ENCODE assay signal across 22 mouse cellular contexts in the genomic region with DNA sequence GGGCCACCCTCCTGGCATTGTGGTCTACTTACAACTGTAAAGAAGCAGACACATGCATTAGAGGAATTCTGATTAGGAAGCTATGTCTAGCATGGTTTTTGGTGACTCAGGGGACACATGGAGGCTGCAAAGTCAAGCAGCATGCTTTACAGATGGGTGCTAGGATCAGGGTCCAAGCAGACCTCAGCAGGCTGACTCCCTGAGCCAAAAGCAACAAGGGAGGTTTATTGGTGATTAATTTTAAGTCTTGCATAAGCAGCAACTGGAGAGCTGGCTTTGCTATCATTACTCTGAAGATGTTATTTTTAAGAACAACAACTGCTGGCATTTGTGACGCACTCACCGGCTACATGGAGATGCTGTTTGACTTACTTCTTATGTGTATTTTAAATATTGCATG.
DNase-seq lines count a peak whose midpoint lies in the region; ATAC-seq and TF ChIP-seq lines count a peak whose summit lies in the region.
"Had no signal": no experiment of that assay in that cellular context is flagged by ENCODE, and none has a peak within 500 bp of the region (broad histone marks: within the 10 kb centered on the region; RNA-seq: fewer than 3 reads in every experiment).

No protein-coding gene starts in this region.

- WGBS in heart, embryonic 11.5 days (ENCODE audit: insufficient replicate concordance) = 85% methylated on average over 2 of the region's 2 CpGs
- WGBS in heart, embryonic 15.5 days = 62% methylated on average over 2 of the region's 2 CpGs
- 92% methylated on average over 2 of the region's 2 CpGs for WGBS in forebrain, embryonic 11.5 days
- WGBS in liver, postnatal 0 days (ENCODE audit: insufficient replicate concordance) = 75% methylated on average over 2 of the region's 2 CpGs

- no peaks in the 10 kb centered on the region for H3K27me3 ChIP-seq in heart, embryonic 11.5 days (ENCODE audit: control insufficient read depth, insufficient read depth, low read length)
- no peaks in the 10 kb centered on the region for H3K27me3 ChIP-seq in heart, embryonic 15.5 days
- no peaks in the 10 kb centered on the region for H3K27me3 ChIP-seq in forebrain, embryonic 11.5 days (ENCODE audit: control insufficient read depth, insufficient read depth, low read length)
- H3K27me3 ChIP-seq in liver, postnatal 0 days (ENCODE audit: insufficient read depth, low read length) = no peaks in the 10 kb centered on the region
- H3K27me3 ChIP-seq: limb, embryonic 12.5 days; liver, embryonic 12.5 days; lung, embryonic 15.5 days had no signal

- no peaks in the 10 kb centered on the region for H3K9me3 ChIP-seq in heart, embryonic 11.5 days (replicated peaks; ENCODE audit: control insufficient read depth, low read length)
- H3K9me3 ChIP-seq in heart, embryonic 15.5 days (replicated peaks) = no peaks in the 10 kb centered on the region
- H3K9me3 ChIP-seq in forebrain, embryonic 11.5 days (ENCODE audit: control insufficient read depth, low read length) = no peaks in the 10 kb centered on the region
- no peaks in the 10 kb centered on the region for H3K9me3 ChIP-seq in liver, postnatal 0 days (ENCODE audit: low read length)
- H3K9me3 ChIP-seq: embryonic facial prominence, embryonic 10.5 days; limb, embryonic 12.5 days; liver, embryonic 12.5 days; lung, embryonic 15.5 days; midbrain, embryonic 10.5 days had no signal

- H3K4me2 ChIP-seq in heart, embryonic 11.5 days = no peak overlapping the region
- no peak overlapping the region for H3K4me2 ChIP-seq in heart, embryonic 15.5 days
- no peak overlapping the region for H3K4me2 ChIP-seq in forebrain, embryonic 11.5 days (ENCODE audit: low read depth, low read length, severe bottlenecking)
- no peak overlapping the region for H3K4me2 ChIP-seq in liver, postnatal 0 days (ENCODE audit: low read depth, low read length)
- H3K4me2 ChIP-seq: limb, embryonic 12.5 days; liver, embryonic 12.5 days; lung, embryonic 15.5 days had no signal

- no peak for TF ChIP-seq CTCF in liver, postnatal 0 days (IDR thresholded peaks at IDR 0.05; ENCODE audit: low read depth)

- H3K36me3 ChIP-seq in heart, embryonic 11.5 days (ENCODE audit: control insufficient read depth, insufficient read depth, low read length) = no peaks in the 10 kb centered on the region
- H3K36me3 ChIP-seq in heart, embryonic 15.5 days = no peaks in the 10 kb centered on the region
- no peaks in the 10 kb centered on the region for H3K36me3 ChIP-seq in forebrain, embryonic 11.5 days (ENCODE audit: control insufficient read depth, insufficient read depth, low read length)
- no peaks in the 10 kb centered on the region for H3K36me3 ChIP-seq in liver, postnatal 0 days (replicated peaks; ENCODE audit: insufficient read depth, low read length)
- H3K36me3 ChIP-seq: embryonic facial prominence, embryonic 10.5 days; limb, embryonic 12.5 days; liver, embryonic 12.5 days; lung, embryonic 15.5 days; midbrain, embryonic 10.5 days had no signal

- no peak for TF ChIP-seq EP300 in liver, postnatal 0 days (IDR thresholded peaks at IDR 0.05; ENCODE audit: low read depth)

- no peak for DNase-seq in heart, postnatal 25 days (ENCODE audit: low spot score)
- peak; percentile 53 for DNase-seq in 3134 (ENCODE audit: extremely low read depth, insufficient read length, low spot score)
- DNase-seq in Muller cell, postnatal 12 days (ENCODE audit: inconsistent ontology term) = peak; percentile 37
- no peak for DNase-seq in forebrain, embryonic 11.5 days (ENCODE audit: low spot score)
- no peak for DNase-seq in liver, postnatal 0 days
- no peak for DNase-seq in left cerebral cortex, postnatal 36 days (ENCODE audit: low spot score in 2 of 2)
- DNase-seq: adrenal gland, postnatal 36 days; cerebellum, adult 18-20 months; gastrocnemius, postnatal 14 days; retina, postnatal 1 day; thymus, postnatal 14 days had no signal

- peaks cover 16% of the 10 kb centered on the region for H3K4me1 ChIP-seq in heart, embryonic 11.5 days (ENCODE audit: control insufficient read depth, insufficient read depth, low read length)
- H3K4me1 ChIP-seq in heart, embryonic 15.5 days (replicated peaks) = peaks cover 45% of the 10 kb centered on the region
- H3K4me1 ChIP-seq in forebrain, embryonic 11.5 days (replicated peaks; ENCODE audit: control insufficient read depth, insufficient read depth, low read length) = no peaks in the 10 kb centered on the region
- no peaks in the 10 kb centered on the region for H3K4me1 ChIP-seq in liver, postnatal 0 days (ENCODE audit: insufficient read depth)
- H3K4me1 ChIP-seq: liver, embryonic 12.5 days; midbrain, embryonic 10.5 days had no signal

- H3K27ac ChIP-seq in heart, embryonic 11.5 days (ENCODE audit: low read depth, low read length) = peak overlapping the region; percentile 22; the same call in 1 of the 2 replicates
- H3K27ac ChIP-seq in heart, embryonic 15.5 days = peak overlapping the region; percentile 91
- H3K27ac ChIP-seq in forebrain, embryonic 11.5 days (ENCODE audit: low read depth, low read length) = no peak overlapping the region
- H3K27ac ChIP-seq in liver, postnatal 0 days (ENCODE audit: low read depth) = no peak overlapping the region
- H3K27ac ChIP-seq: embryonic facial prominence, embryonic 10.5 days; limb, embryonic 12.5 days; liver, embryonic 12.5 days; lung, embryonic 15.5 days; macrophage; midbrain, embryonic 10.5 days had no signal

- no peak overlapping the region for H3K9ac ChIP-seq in heart, embryonic 11.5 days (ENCODE audit: low read depth, low read length)
- H3K9ac ChIP-seq in heart, embryonic 15.5 days = no peak overlapping the region
- no peak overlapping the region for H3K9ac ChIP-seq in forebrain, embryonic 11.5 days (ENCODE audit: low read length)
- H3K9ac ChIP-seq in liver, postnatal 0 days (replicated peaks) = no peak overlapping the region
- H3K9ac ChIP-seq: limb, embryonic 12.5 days; liver, embryonic 12.5 days; lung, embryonic 15.5 days had no signal

- no peak for ATAC-seq in heart, embryonic 11.5 days (replicated peaks; ENCODE audit: insufficient number of reproducible peaks, low FRiP score, low TSS enrichment)
- ATAC-seq in heart, embryonic 15.5 days (replicated peaks; ENCODE audit: insufficient number of reproducible peaks, insufficient read depth, low FRiP score, low read depth) = no peak
- no peak for ATAC-seq in forebrain, embryonic 11.5 days (replicated peaks; ENCODE audit: low FRiP score)
- no peak for ATAC-seq in liver, postnatal 0 days
- ATAC-seq: forebrain, embryonic 14.5 days; hindbrain, embryonic 16.5 days; intestine, postnatal 0 days; liver, embryonic 12.5 days had no signal

- intact Hi-C loops in heart, postnatal 25 days (cut with DNase I) = no loop called here
- intact Hi-C loops in left cerebral cortex, postnatal 36 days (cut with DNase I) = no loop called here

- H3K4me3 ChIP-seq in heart, embryonic 11.5 days (ENCODE audit: low read depth, low read length) = no peak overlapping the region
- no peak overlapping the region for H3K4me3 ChIP-seq in heart, embryonic 15.5 days
- no peak overlapping the region for H3K4me3 ChIP-seq in forebrain, embryonic 11.5 days (ENCODE audit: low read depth, low read length)
- H3K4me3 ChIP-seq in liver, postnatal 0 days (ENCODE audit: low read depth, low read length) = no peak overlapping the region
- H3K4me3 ChIP-seq: embryonic facial prominence, embryonic 10.5 days; limb, embryonic 12.5 days; liver, embryonic 12.5 days; lung, embryonic 15.5 days; midbrain, embryonic 10.5 days had no signal

Comparison
In these comparisons a context has a peak if more than half of its experiments do, and no peak if none do; other contexts are left out.
1. H3K27ac ChIP-seq: peak in heart, embryonic 11.5 days (single experiment) and heart, embryonic 15.5 days (single experiment); none in forebrain, embryonic 11.5 days (single experiment) and liver, postnatal 0 days (single experiment).
2. DNase-seq: peak in 3134 (single experiment) and Muller cell, postnatal 12 days (single experiment); none in heart, postnatal 25 days (single experiment), forebrain, embryonic 11.5 days (single experiment), liver, postnatal 0 days (single experiment) and left cerebral cortex, postnatal 36 days (0 of 2).